In genomic region chr11:95570827-95571619, GRCm38 (mm10) we compare ENCODE assay signal across 13 mouse cellular contexts. TPM values are rescaled to one million over a fixed set of nuclear protein-coding genes. Genes with fewer than 3 reads are reported as not detected.
DNase-seq lines count a peak whose midpoint lies in the region; ATAC-seq and TF ChIP-seq lines count a peak whose summit lies in the region.
"Had no signal": no experiment of that assay in that cellular context is flagged by ENCODE, and none has a peak within 500 bp of the region (broad histone marks: within the 10 kb centered on the region; RNA-seq: fewer than 3 reads in every experiment).

No protein-coding gene starts in this region.

- peak; percentile 16 for TF ChIP-seq CTCF in C2C12 (IDR thresholded peaks at IDR 0.05; ENCODE audit: control insufficient read depth, insufficient read depth, insufficient read length)

- no peak overlapping the region for H3K9ac ChIP-seq in hindbrain, embryonic 12.5 days
- peak overlapping the region; percentile 38; the same call in 1 of the 2 replicates for H3K9ac ChIP-seq in embryonic facial prominence, embryonic 13.5 days
- H3K9ac ChIP-seq: intestine, embryonic 15.5 days had no signal

- H3K36me3 ChIP-seq in hindbrain, embryonic 10.5 days: peaks cover 22% of the 10 kb centered on the region; the same call in 1 of the 2 replicates
- H3K36me3 ChIP-seq in hindbrain, embryonic 12.5 days: no peaks in the 10 kb centered on the region
- no peaks in the 10 kb centered on the region for H3K36me3 ChIP-seq in C2C12 (ENCODE audit: control insufficient read depth, insufficient read depth)
- no peaks in the 10 kb centered on the region for H3K36me3 ChIP-seq in embryonic facial prominence, embryonic 13.5 days
- H3K36me3 ChIP-seq: intestine, embryonic 15.5 days had no signal

- H3K27me3 ChIP-seq in hindbrain, embryonic 10.5 days (ENCODE audit: insufficient read depth, poor library complexity, severe bottlenecking): peaks cover 49% of the 10 kb centered on the region
- H3K27me3 ChIP-seq in hindbrain, embryonic 12.5 days: peaks cover 6% of the 10 kb centered on the region; the same call in 1 of the 2 replicates
- H3K27me3 ChIP-seq in C2C12 (ENCODE audit: control insufficient read depth, insufficient read depth, insufficient read length): peaks cover 45% of the 10 kb centered on the region
- no peaks in the 10 kb centered on the region for H3K27me3 ChIP-seq in embryonic facial prominence, embryonic 13.5 days
- H3K27me3 ChIP-seq: intestine, embryonic 15.5 days had no signal

- no peak overlapping the region for H3ac ChIP-seq in C2C12 (ENCODE audit: control insufficient read depth, insufficient read length, low read depth)

- H3K4me1 ChIP-seq in hindbrain, embryonic 10.5 days (replicated peaks): peaks cover 64% of the 10 kb centered on the region
- peaks cover 47% of the 10 kb centered on the region for H3K4me1 ChIP-seq in hindbrain, embryonic 12.5 days
- peaks cover 83% of the 10 kb centered on the region for H3K4me1 ChIP-seq in embryonic facial prominence, embryonic 13.5 days

- peak; percentile 34 for DNase-seq in embryo, embryonic 10 days (ENCODE audit: low spot score)
- no peak for DNase-seq in embryo, embryonic 11 days
- no peak for DNase-seq in hindbrain, embryonic 10.5 days (ENCODE audit: low spot score)
- DNase-seq: adrenal gland, postnatal 25 days; cerebellum, adult 11 months; liver; right cerebral cortex, adult 18-20 months had no signal

- H3K79me2 ChIP-seq in C2C12 (ENCODE audit: control insufficient read depth, insufficient read depth): no peaks in the 10 kb centered on the region

- ATAC-seq in hindbrain, embryonic 12.5 days (ENCODE audit: low FRiP score): no peak
- ATAC-seq in embryonic facial prominence, embryonic 13.5 days (ENCODE audit: insufficient number of reproducible peaks, insufficient read depth, low FRiP score, low TSS enrichment, low read depth): no peak
- ATAC-seq in megakaryocyte, adult 5-6 weeks (ENCODE audit: poor library complexity, severe bottlenecking): no peak
- no peak for ATAC-seq in erythroid progenitor cell, adult 5-6 weeks (replicated peaks; ENCODE audit: low FRiP score, poor library complexity, severe bottlenecking)

- H3K9me3 ChIP-seq in hindbrain, embryonic 10.5 days: no peaks in the 10 kb centered on the region
- no peaks in the 10 kb centered on the region for H3K9me3 ChIP-seq in hindbrain, embryonic 12.5 days (replicated peaks)
- H3K9me3 ChIP-seq in embryonic facial prominence, embryonic 13.5 days: no peaks in the 10 kb centered on the region
- H3K9me3 ChIP-seq: intestine, embryonic 15.5 days had no signal

- no peak overlapping the region for H3K4me2 ChIP-seq in hindbrain, embryonic 12.5 days (replicated peaks)
- no peak overlapping the region for H3K4me2 ChIP-seq in embryonic facial prominence, embryonic 13.5 days
- H3K4me2 ChIP-seq: intestine, embryonic 15.5 days had no signal

- H3K79me3 ChIP-seq in C2C12 (ENCODE audit: low read depth): no peaks in the 10 kb centered on the region

- H3K27ac ChIP-seq in hindbrain, embryonic 10.5 days: peak overlapping the region; percentile 23; the same call in 1 of the 2 replicates
- H3K27ac ChIP-seq in hindbrain, embryonic 12.5 days: no peak overlapping the region
- H3K27ac ChIP-seq in embryonic facial prominence, embryonic 13.5 days: no peak overlapping the region

- H3K4me3 ChIP-seq in hindbrain, embryonic 10.5 days: no peak overlapping the region
- no peak overlapping the region for H3K4me3 ChIP-seq in hindbrain, embryonic 12.5 days
- no peak overlapping the region for H3K4me3 ChIP-seq in C2C12 (ENCODE audit: insufficient read depth, poor library complexity, severe bottlenecking)
- H3K4me3 ChIP-seq in embryonic facial prominence, embryonic 13.5 days: no peak overlapping the region
- H3K4me3 ChIP-seq: intestine, embryonic 15.5 days had no signal

- WGBS in hindbrain, embryonic 10.5 days: 62% methylated on average over 25 of the region's 25 CpGs
- WGBS in hindbrain, embryonic 12.5 days: 63% methylated on average over 25 of the region's 25 CpGs
- WGBS in embryonic facial prominence, embryonic 13.5 days: 55% methylated on average over 25 of the region's 25 CpGs

TF ChIP-seq in C2C12, 6 proteins besides CTCF, POLR2A, EP300 and RAD21:
- no peak for TF ChIP-seq MYOG (IDR thresholded peaks at IDR 0.05; ENCODE audit: control insufficient read depth, extremely low read depth, insufficient read length)
- TF ChIP-seq MYOD1 (IDR thresholded peaks at IDR 0.05; ENCODE audit: control insufficient read depth, insufficient read length, low read depth): no peak
- TF ChIP-seq USF1 (IDR thresholded peaks at IDR 0.05; ENCODE audit: low read depth): no peak
- no peak for TF ChIP-seq FOSL1 (IDR thresholded peaks at IDR 0.05; ENCODE audit: insufficient read depth, low read length, poor library complexity, severe bottlenecking)
- TF ChIP-seq CEBPB (IDR thresholded peaks at IDR 0.05; ENCODE audit: low read depth): no peak
TF ChIP-seq in C2C12: peak in this region for 0.

RNA-seq across cellular contexts. Expression of gene Ngfr, which starts 16.5 kb away (rescaled TPM):
- 28.7 and 51.6 TPM in 2 replicates for polyA plus RNA-seq in hindbrain, embryonic 10.5 days (2016; fragmentation: Nextera tagmentation; extraction: Ambion mirVana)
- polyA plus RNA-seq in hindbrain, embryonic 12.5 days (2016; fragmentation: Nextera tagmentation; extraction: Ambion mirVana): 38.6 and 41.3 TPM in 2 replicates
- polyA plus RNA-seq in C2C12 (2012; fragmentation: generic; extraction: Trizol): 0.02 TPM
- polyA plus RNA-seq in embryonic facial prominence, embryonic 13.5 days (2015; fragmentation: Nextera tagmentation; extraction: Ambion mirVana): 25.4 and 27.2 TPM in 2 replicates
- 0.27 and 0.47 TPM in 2 replicates for total RNA-seq in megakaryocyte, adult 5-6 weeks (2015)
- 0.08 and 0.40 TPM in 2 replicates for total RNA-seq in megakaryocyte, adult 5-6 weeks (2017)
- not detected in 2 replicates for total RNA-seq in erythroid progenitor cell, adult 5-6 weeks (2015; ENCODE audit: low replicate concordance)
- total RNA-seq in erythroid progenitor cell, adult 5-6 weeks (2017; ENCODE audit: low replicate concordance): not detected in 2 replicates

RNA-seq across cellular contexts. Expression of gene Nxph3, which starts 56.7 kb away (rescaled TPM):
- 0.46 and 0.75 TPM in 2 replicates for polyA plus RNA-seq in hindbrain, embryonic 10.5 days (2016; fragmentation: Nextera tagmentation; extraction: Ambion mirVana)
- 0.75 and 0.81 TPM in 2 replicates for polyA plus RNA-seq in hindbrain, embryonic 12.5 days (2016; fragmentation: Nextera tagmentation; extraction: Ambion mirVana)
- 1.2 TPM for polyA plus RNA-seq in C2C12 (2012; fragmentation: generic; extraction: Trizol)
- 1.6 and 2.2 TPM in 2 replicates for polyA plus RNA-seq in embryonic facial prominence, embryonic 13.5 days (2015; fragmentation: Nextera tagmentation; extraction: Ambion mirVana)
- total RNA-seq in megakaryocyte, adult 5-6 weeks (2015): not detected in 2 replicates
- not detected in 2 replicates for total RNA-seq in megakaryocyte, adult 5-6 weeks (2017)
- not detected in 2 replicates for total RNA-seq in erythroid progenitor cell, adult 5-6 weeks (2015; ENCODE audit: low replicate concordance)
- not detected in 2 replicates for total RNA-seq in erythroid progenitor cell, adult 5-6 weeks (2017; ENCODE audit: low replicate concordance)

Comparison
In these comparisons a context has a peak if more than half of its experiments do, and no peak if none do; other contexts are left out.
1. RNA of gene Ngfr, which starts 16.5 kb away (polyA plus RNA-seq): 28.7 to 51.6 TPM in hindbrain, embryonic 10.5 days, 38.6 to 41.3 TPM in hindbrain, embryonic 12.5 days and 25.4 to 27.2 TPM in embryonic facial prominence, embryonic 13.5 days; 0.02 TPM in C2C12 (single experiment); every median in the first group is over 10 times any median in the second.